Mouse (Mus musculus): ENCODE measurements around the gene Gm15557.
"Not testable (repeated sequence)": the region's sequence is repeated elsewhere in the genome, so short reads cannot be mapped to it uniquely, and the experiment has no call there.

Gm15557 gene

DNA sequence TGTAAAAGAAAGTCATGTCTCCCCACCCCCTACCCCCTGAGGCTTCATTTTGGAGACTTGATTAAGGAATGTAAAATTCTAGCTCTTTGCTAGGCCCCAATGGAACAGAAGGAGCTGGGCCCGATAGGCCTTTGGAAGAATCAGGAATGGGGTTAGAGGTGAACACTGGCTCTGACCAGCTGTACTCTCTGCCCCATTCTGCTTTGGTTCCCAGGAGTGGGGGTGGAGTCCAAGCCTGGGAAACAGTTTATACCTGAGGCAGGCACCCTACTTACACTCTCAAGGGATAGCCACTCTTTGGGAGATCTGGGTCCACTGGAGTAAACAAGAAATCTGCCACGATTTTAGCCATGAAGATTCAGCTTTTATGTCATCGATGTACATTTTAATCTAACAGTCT lies at the start of gene Gm15557:
Gene Gm15557, plus strand, starts transcription at position 48 of the 400 bp plus-strand sequence.
- no peak for DNase-seq (ENCODE audit: low spot score)

DNA sequence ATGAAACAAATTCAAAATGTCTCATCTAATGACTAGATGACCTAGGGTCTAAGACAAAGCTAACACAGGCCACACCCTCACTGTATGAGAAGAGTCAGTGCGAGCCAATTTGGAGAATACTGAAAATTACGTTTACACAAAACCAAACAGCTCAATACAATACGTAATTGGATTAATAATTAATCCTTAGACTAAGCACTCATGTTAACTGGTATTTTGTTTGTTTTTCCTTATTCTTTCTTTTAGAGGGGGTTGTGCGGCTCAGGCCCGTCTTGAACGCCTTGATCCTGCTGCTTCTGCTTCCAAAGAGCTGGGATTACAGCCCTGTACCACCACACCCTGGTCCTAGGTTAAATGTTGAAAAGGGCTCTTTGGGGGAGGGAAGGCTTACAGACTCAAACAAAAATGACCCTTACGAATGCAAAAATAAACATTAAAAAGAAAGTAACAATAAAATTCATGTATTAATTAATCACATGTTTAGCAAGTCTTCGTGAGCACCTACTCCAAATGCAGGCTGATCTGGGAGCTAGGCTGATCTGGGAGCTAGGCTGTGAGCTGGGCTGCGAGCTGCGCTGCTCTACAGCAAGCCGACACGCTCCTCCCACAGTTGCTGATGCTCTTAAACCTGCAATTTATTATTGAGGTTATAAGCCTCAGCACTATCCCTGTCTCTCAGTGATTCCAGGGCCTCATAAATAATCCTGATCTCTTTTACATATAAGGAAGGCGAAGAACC lies 46.1 kb upstream of the Gm15557 start:
- no peak for DNase-seq (ENCODE audit: low spot score)

DNA sequence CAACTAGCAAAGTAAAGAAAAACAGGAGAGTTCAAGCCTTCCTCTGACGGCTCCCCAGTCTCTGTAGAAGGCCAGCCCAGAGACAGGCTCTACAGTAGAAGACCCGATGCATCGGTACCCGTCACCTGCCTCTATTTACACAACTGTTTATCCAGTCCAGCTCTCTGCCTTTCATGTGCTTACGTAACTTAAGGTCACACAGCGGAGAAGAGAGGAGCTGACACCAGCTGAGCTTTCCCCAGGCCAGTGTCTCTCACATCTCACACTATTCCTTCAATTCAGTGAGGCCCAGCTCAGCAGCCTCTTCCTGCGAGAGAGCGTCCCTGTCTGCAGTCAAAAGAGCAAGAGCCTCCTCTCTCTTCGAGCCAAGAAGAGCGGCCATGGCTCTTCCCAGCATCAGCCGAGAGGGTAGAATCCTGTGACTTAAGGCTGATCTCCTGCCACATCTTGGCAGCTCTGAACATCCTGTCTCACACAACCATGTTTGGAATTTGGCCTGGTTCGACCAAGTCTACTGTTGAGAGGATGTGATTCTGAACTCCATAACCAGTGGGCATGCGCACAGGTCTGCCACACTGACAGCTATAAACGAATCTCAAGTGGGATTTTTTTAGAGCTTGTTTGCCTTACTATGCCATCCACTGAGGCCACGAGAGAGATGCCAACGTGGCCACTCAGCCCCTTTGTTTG lies 45.3 kb upstream of the Gm15557 start:
- DNase-seq (ENCODE audit: low spot score), result no peak

- no peak for DNase-seq (ENCODE audit: low spot score)
Observed at GRCm38 (mm10) chr2:155902989-155903631, 37.4 kb upstream of the Gm15557 start.

DNA sequence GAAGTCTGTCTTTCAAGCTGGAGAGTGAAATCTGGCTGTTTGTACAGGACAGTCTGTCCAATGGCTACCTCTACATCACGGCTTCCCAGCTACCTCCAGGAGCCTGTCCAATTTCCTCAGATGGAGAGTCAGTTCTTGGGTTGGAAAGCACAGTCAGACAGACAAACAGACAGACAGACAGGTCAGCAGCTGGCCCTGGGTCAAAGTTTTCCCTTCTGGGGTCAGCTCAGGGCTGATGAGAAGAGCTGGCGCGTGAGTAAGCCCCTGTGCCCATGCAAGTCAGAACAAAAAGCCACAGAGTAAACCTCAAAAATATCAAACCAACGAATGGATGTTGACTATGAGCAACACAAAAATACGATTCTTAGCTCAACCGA lies 36.9 kb upstream of the Gm15557 start:
- no peak for DNase-seq (ENCODE audit: low spot score)

DNA sequence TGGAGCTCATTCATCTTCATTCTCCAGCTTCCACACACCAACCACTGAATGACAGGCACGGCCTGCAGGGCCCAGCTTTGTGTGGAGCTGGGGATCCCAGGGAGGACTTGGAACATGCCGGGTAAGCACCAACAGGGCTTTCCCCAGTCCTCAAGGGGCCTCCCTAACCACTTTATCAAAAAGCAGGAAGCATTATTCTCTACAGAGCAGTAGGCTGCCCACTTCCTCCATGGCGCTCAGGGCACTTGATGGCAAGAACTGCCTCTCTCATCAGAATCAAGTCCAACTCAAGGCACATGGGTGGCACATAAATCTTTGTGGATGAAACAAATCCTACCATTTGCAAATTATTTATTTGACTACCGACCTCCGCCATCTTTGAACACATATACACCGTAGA lies 25.8 kb upstream of the Gm15557 start:
- DNase-seq (ENCODE audit: low spot score), result no peak

GRCm38 (mm10) chr2:155923143-155923542 lies 17.4 kb upstream of the Gm15557 start:
- no peak for DNase-seq (ENCODE audit: low spot score)

GRCm38 (mm10) chr2:155925213-155925612 lies 15.3 kb upstream of the Gm15557 start:
- not testable (repeated sequence) for DNase-seq (ENCODE audit: low spot score)

DNA sequence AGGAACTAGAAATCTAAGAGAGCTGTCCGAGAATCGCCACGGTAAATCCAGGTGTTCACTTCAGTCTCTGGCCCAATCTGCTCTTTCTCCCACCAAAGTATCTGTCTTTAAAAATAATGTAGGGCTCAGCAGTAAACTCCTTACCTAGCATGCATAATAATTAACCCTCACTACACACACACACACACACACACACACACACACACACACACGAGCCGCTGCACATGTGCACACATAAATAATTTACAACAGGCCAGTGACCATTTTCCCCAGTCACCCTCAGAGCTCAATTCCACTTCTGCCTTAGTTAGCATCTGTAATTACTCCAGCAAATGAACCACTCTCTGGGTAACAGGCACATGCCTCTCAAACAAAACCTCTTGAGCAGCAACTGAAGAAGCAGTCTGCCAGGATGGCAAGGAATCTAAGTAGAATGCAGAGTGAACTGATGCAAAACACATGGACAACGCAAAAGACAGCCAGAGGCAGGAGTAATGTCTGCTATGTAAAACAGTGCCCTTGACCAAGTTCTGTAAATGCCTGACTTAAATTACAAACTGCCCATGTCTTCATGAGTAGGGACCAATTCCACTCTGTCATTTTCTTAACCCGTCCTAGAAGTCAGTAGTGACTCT lies 11.7 kb upstream of the Gm15557 start:
- no peak for DNase-seq (ENCODE audit: low spot score)

DNA sequence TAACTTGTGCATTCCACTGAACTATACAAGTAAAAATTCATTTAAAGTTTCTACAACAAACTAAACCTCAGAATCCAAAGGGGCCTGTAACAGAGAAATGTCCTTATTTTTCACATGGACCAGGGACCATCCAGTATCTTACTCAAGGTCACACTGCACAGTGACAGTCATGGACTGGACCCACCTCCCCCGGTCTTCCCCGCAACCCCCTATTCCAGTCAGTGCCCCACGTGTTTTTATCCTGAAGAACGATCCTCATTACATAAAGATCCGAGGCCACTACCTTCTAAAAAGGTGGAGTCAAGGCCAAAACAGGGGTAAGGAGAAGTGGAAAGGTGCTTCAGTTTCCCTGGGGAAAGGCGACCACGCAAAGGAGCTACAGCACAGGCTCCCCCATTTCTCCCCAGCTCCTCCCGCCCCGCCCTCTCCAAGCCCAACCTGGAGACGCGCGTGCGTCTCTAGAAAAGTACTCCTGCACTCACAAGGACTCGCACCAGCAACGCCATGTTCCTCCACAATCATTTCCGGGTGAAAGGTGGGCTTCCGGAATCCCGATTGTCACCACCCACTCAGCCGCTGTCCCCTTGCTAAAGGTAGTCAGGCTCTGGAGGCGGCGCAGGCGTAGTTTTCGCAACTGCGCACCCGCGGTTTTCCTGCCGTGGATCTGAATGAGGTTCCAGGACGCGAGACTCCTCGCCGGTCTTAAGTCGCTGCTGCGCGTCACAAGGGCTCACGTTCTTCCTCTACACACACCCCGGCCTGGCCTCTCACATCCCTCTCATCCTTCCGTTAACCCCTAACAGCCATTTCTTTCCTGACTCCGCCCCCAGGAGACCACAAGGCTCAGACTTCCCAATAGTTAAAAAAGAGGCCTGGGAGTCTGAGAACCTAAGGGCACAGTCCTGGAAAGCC lies 10.7 kb upstream of the Gm15557 start, which contains the start of gene Uqcc1:
Gene Uqcc1, minus strand, starts transcription at position 780 of the 912 bp plus-strand sequence.
- DNase-seq (ENCODE audit: low spot score), result peak; percentile 87

GRCm38 (mm10) chr2:155939897-155940529 lies 515 bp upstream of the Gm15557 start:
- DNase-seq (ENCODE audit: low spot score), result no peak

DNA sequence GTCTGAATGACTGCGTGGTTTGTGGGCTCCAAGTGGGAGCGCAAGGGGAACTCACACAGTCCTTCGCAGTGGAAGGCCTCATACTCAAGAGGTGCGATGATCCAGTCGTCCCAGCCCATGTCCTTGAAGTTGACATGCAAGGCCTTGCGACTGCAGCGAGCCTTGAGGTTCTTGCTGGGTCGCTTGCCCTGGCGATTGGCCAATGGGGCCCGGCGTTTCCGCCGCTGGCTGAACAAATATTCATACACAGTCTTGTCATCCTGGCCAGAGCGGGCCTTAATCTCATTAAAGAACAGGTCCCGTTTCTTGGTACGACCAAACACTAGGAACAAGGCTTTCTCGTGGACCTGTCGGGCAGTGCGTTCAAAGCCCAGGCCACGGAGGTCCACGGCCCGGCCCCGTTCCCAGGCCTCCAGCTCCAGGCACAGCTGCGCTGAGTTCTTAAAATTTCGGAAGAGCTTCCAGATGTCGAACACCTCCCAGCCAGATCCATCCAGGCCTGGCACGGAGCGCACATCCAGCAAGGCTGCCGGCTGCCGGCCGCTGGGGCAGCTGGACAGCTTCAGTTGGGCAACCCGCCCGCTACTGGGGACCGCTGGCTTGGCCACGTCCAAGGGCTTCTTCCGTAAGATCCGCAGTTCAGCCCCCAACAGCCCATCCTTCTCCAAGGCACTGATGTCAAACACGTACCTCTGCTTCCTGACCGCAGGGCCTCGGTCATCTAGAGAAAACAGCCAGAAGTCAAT lies 1.3 kb downstream of the Gm15557 start:
- DNase-seq (ENCODE audit: low spot score), result no peak

- no peak for DNase-seq (ENCODE audit: low spot score)
Observed at GRCm38 (mm10) chr2:155943463-155943862, 2.9 kb downstream of the Gm15557 start.

DNA sequence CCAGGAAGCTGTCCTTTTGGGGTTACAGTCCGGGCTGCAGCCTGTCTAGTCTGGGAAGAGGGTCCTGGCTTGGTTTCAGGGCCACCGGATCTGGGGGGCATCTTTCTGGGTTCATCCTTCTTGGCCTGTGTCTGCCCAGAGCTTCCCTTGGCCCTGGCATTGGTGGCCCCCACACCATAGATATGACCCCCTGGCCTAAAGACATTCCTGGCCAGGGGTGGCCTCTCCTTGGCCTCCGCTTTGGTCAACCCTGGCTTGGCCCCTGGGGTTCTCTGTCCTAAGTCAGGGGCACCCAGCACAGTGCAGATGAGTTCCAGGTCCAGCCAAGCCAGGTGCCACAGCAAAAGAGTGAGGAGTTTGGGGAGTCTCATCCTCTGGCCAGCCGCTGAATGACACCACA lies 4.2 kb downstream of the Gm15557 start:
- no peak for DNase-seq (ENCODE audit: low spot score)

DNA sequence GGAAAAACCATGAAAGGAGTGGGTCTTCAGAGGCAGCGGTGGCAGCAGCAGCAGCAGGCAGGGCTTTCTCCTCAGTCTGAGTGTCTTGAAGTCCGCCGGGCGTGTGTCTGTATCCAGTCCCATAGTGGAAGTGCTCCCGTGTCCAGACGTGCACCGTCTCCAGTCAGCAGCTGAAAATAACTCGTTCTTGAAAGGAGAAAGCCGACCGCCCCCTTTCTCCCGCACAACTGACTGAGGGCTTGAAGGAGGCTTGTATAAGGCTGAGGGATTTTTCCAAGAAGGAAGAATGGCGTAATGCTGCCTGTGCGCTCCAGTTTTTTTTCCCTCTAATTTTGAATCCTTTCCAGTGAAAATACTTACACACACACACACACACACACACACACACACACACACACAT lies 4.6 kb downstream of the Gm15557 start, which contains the start of gene Gdf5:
Gene Gdf5, minus strand, starts transcription at position 244 of the 400 bp plus-strand sequence.
- no peak for DNase-seq (ENCODE audit: low spot score)

GRCm38 (mm10) chr2:155945580-155945979 lies 5.1 kb downstream of the Gm15557 start:
- DNase-seq (ENCODE audit: low spot score), result no peak

- peak; percentile 79 for DNase-seq (ENCODE audit: low spot score)
Observed at GRCm38 (mm10) chr2:155946069-155946468, 5.5 kb downstream of the Gm15557 start.

DNA sequence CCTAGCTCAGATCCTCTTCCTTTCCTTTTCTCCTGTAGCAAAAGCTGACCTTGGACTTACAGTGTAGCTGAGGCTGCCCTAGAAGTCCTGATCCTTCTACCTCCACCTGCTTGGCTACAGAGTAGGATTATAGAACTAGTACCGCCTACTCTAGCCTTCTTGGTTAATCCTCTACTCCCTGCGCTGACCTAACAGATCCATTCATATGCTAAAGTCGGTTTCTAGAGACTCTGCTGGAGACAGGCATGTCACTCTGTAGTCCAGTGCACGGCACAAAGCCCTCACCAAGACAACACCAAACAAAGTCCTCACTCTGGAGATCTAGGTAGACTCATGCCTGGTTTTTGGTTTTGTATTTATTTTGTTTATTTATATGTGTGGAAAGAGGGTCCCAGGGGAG lies 6.0 kb downstream of the Gm15557 start:
- DNase-seq (ENCODE audit: low spot score), result no peak

GRCm38 (mm10) chr2:155947390-155948002 lies 7.0 kb downstream of the Gm15557 start:
- no peak for DNase-seq (ENCODE audit: low spot score)

GRCm38 (mm10) chr2:155949362-155949761 lies 8.8 kb downstream of the Gm15557 start:
- no peak for DNase-seq (ENCODE audit: low spot score)

Data from urinary bladder, postnatal 25 days (tissue).